Mouse (Mus musculus) midbrain, embryonic 16.5 days (tissue): ENCODE results near the gene Lman2. TPM values are rescaled to one million over a fixed set of nuclear protein-coding genes. Genes with fewer than 3 reads are reported as not detected.

Source experiments
- ATAC-seq: fragments of 200-750 bp; cut with Nextera tagmentation; 2 replicates; pipeline ENCODE4 v1.8.0; 2017; ENCODE audit warnings: moderate TSS enrichment
- H3K27ac ChIP-seq: fragments of 300-500 bp; sonication (generic); 2 replicates; pipeline ENCODE4 v1.5.1; 2014; ENCODE audit warnings: mild to moderate bottlenecking, low read length, mixed read lengths
- H3K27me3 ChIP-seq: fragments of 300-500 bp; sonication (generic); 2 replicates; pipeline ENCODE4 v1.6.1; 2014; ENCODE audit warnings: low read depth, low read length, mixed read lengths; ENCODE audit not compliant: control insufficient read depth, insufficient read depth
- H3K36me3 ChIP-seq: fragments of 300-500 bp; sonication (generic); 2 replicates; pipeline ENCODE4 v1.6.1; 2014; ENCODE audit warnings: mild to moderate bottlenecking, low read length, moderate library complexity, mixed read lengths; ENCODE audit not compliant: control insufficient read depth, insufficient read depth
- H3K4me1 ChIP-seq: fragments of 300-500 bp; sonication (generic); 2 replicates; pipeline ENCODE4 v1.6.1; 2014; ENCODE audit warnings: mild to moderate bottlenecking, low read length, mixed read lengths; ENCODE audit not compliant: control insufficient read depth, insufficient read depth
- H3K4me2 ChIP-seq: fragments of 300-500 bp; sonication (generic); 2 replicates; pipeline ENCODE4 v1.6.1; 2014; ENCODE audit warnings: mild to moderate bottlenecking, low read length, mixed read lengths
- H3K4me3 ChIP-seq: fragments of 300-500 bp; sonication (generic); 2 replicates; pipeline ENCODE4 v1.5.1; 2014; ENCODE audit warnings: low read depth, mild to moderate bottlenecking, low read length, moderate library complexity, mixed read lengths
- H3K9ac ChIP-seq: fragments of 300-500 bp; sonication (generic); 2 replicates; pipeline ENCODE4 v1.6.1; 2014; ENCODE audit warnings: low read depth, low read length, mixed read lengths
- H3K9me3 ChIP-seq: fragments of 300-500 bp; sonication (generic); replicated peaks from 2 replicates; pipeline ENCODE4 v1.6.1; 2014; ENCODE audit warnings: mild to moderate bottlenecking, low read length, mixed read lengths; ENCODE audit not compliant: control insufficient read depth, poor library complexity, severe bottlenecking
- WGBS: fragments of 180-500 bp; shearing (Covaris S2); extraction: QIAGEN DNeasy Blood & Tissue Kit; methylation state at CpG from one replicate; pipeline ENCODE4 v1.1.7; 2014; 5-methylcytosine and 5-hydroxymethylcytosine counted together
- polyA plus RNA-seq: library from polyadenylated mRNA; unstranded; fragments of >200 nt; fragmentation: Nextera tagmentation; extraction: Ambion mirVana; gene quantifications from 2 replicates; pipeline ENCODE4 v1.2.1, GENCODE M21; 2015

The Lman2 gene
- polyA plus RNA-seq, 1 experiment from 2014 or later = 43.4 TPM

GRCm38 (mm10) chr13:55329683-55330566 lies 32.7 kb downstream of the Lman2 start, which contains the start of gene Mxd3:
Mxd3 (minus strand) TSS chr13:55329823.
- no peaks in the 10 kb centered on the region for H3K27me3 ChIP-seq
- H3K27ac ChIP-seq = peak within 1 kb of the TSS; percentile 70
- WGBS = under 1% methylated on average over 77 of the region's 82 CpGs
- peaks cover 15% of the 10 kb centered on the region for H3K4me1 ChIP-seq
- H3K36me3 ChIP-seq = peaks cover 12% of the 10 kb centered on the region
- peak within 1 kb of the TSS; percentile 96 for H3K4me2 ChIP-seq
- peak within 1 kb of the TSS; percentile 69 for H3K9ac ChIP-seq
- peak; percentile 78 for ATAC-seq
- H3K4me3 ChIP-seq = peak within 1 kb of the TSS; percentile 64
- no peaks in the 10 kb centered on the region for H3K9me3 ChIP-seq

GRCm38 (mm10) chr13:55329109-55329682 lies 33.4 kb downstream of the Lman2 start:
- peak overlapping the region; percentile 70 for H3K27ac ChIP-seq
- peaks cover 15% of the 10 kb centered on the region for H3K4me1 ChIP-seq
- H3K4me3 ChIP-seq = peak overlapping the region; percentile 64
- peaks cover 12% of the 10 kb centered on the region for H3K36me3 ChIP-seq
- WGBS = 2% methylated on average over 26 of the region's 29 CpGs
- no peaks in the 10 kb centered on the region for H3K9me3 ChIP-seq
- peak overlapping the region; percentile 69 for H3K9ac ChIP-seq
- H3K4me2 ChIP-seq = peak overlapping the region; percentile 96
- H3K27me3 ChIP-seq = no peaks in the 10 kb centered on the region
- peak; percentile 15 for ATAC-seq

GRCm38 (mm10) chr13:55328641-55329040 lies 33.9 kb downstream of the Lman2 start:
- H3K9ac ChIP-seq = peak overlapping the region; percentile 69; the same call in 1 of the 2 replicates
- ATAC-seq = no peak
- peak overlapping the region; percentile 96 for H3K4me2 ChIP-seq
- peak overlapping the region; percentile 64 for H3K4me3 ChIP-seq
- H3K4me1 ChIP-seq = peaks cover 19% of the 10 kb centered on the region
- 77% methylated on average over 4 of the region's 4 CpGs for WGBS
- H3K27me3 ChIP-seq = no peaks in the 10 kb centered on the region
- peaks cover 12% of the 10 kb centered on the region for H3K36me3 ChIP-seq
- H3K9me3 ChIP-seq = no peaks in the 10 kb centered on the region
- no peak overlapping the region for H3K27ac ChIP-seq

GRCm38 (mm10) chr13:55328171-55328570 lies 34.4 kb downstream of the Lman2 start:
- no peaks in the 10 kb centered on the region for H3K9me3 ChIP-seq
- peaks cover 12% of the 10 kb centered on the region for H3K36me3 ChIP-seq
- 87% methylated on average over 6 of the region's 6 CpGs for WGBS
- no peak overlapping the region for H3K27ac ChIP-seq
- H3K4me3 ChIP-seq = peak overlapping the region; percentile 12; the same call in 1 of the 2 replicates
- no peaks in the 10 kb centered on the region for H3K27me3 ChIP-seq
- no peak for ATAC-seq
- H3K4me2 ChIP-seq = peak overlapping the region; percentile 96; the same call in 1 of the 2 replicates
- peaks cover 24% of the 10 kb centered on the region for H3K4me1 ChIP-seq
- no peak overlapping the region for H3K9ac ChIP-seq

- Histone ChIP-seq H3K9ac (no peak overlapping the region), H3K4me1 (peaks cover 29% of the 10 kb centered on the region), H3K27me3 (no peaks in the 10 kb centered on the region), H3K27ac (peak overlapping the region; percentile 65; the same call in 1 of the 2 replicates), H3K36me3 (peaks cover 12% of the 10 kb centered on the region), H3K4me3 (no peak overlapping the region), H3K4me2 (peak overlapping the region; percentile 9; the same call in 1 of the 2 replicates), H3K9me3 (no peaks in the 10 kb centered on the region)
- 30% methylated on average over 4 of the region's 8 CpGs for WGBS
- ATAC-seq = peak; percentile 36
Measured at GRCm38 (mm10) chr13:55327633-55328032, 35.0 kb downstream of the Lman2 start.

GRCm38 (mm10) chr13:55327169-55327568 lies 35.4 kb downstream of the Lman2 start:
- Histone ChIP-seq H3K4me3 (no peak overlapping the region), H3K27ac (peak overlapping the region; percentile 65), H3K4me1 (peaks cover 31% of the 10 kb centered on the region), H3K4me2 (peak overlapping the region; percentile 9; the same call in 1 of the 2 replicates), H3K36me3 (peaks cover 12% of the 10 kb centered on the region), H3K9ac (peak overlapping the region; percentile 39; the same call in 1 of the 2 replicates), H3K27me3 (no peaks in the 10 kb centered on the region), H3K9me3 (no peaks in the 10 kb centered on the region)
- WGBS = 64% methylated on average over 4 of the region's 4 CpGs
- no peak for ATAC-seq

- Histone ChIP-seq H3K27me3 (no peaks in the 10 kb centered on the region), H3K36me3 (peaks cover 12% of the 10 kb centered on the region), H3K9ac (no peak overlapping the region), H3K9me3 (no peaks in the 10 kb centered on the region), H3K4me2 (no peak overlapping the region), H3K4me3 (no peak overlapping the region), H3K27ac (no peak overlapping the region), H3K4me1 (peaks cover 38% of the 10 kb centered on the region)
- ATAC-seq = no peak
- 82% methylated on average over 9 of the region's 11 CpGs for WGBS
Measured at GRCm38 (mm10) chr13:55325596-55325995, 37.0 kb downstream of the Lman2 start.

- Histone ChIP-seq H3K27ac (peak overlapping the region; percentile 84), H3K9ac (peak overlapping the region; percentile 96), H3K4me2 (peak overlapping the region; percentile 97), H3K4me3 (peak overlapping the region; percentile 97), H3K27me3 (no peaks in the 10 kb centered on the region), H3K36me3 (peaks cover 12% of the 10 kb centered on the region), H3K4me1 (peaks cover 31% of the 10 kb centered on the region), H3K9me3 (no peaks in the 10 kb centered on the region)
- WGBS = 1% methylated on average over 31 of the region's 31 CpGs
- 0 out of 2 replicates have a peak, but pooled peaks have one; percentile 19 for ATAC-seq
Measured at GRCm38 (mm10) chr13:55322130-55322825, 40.3 kb downstream of the Lman2 start.
